Mouse (Mus musculus) CH12.LX (cell line): ENCODE results near the gene Ptx4. TPM values are rescaled to one million over a fixed set of nuclear protein-coding genes. Genes with fewer than 3 reads are reported as not detected.
A peak's percentile ranks its signal among the peaks of the same experiment; 100 is the strongest.

Experiments
- DNase-seq: peaks from one replicate; pipeline ENCODE4 v3.0.0-alpha.2; 2013; ENCODE audit errors: extremely low read depth
- H3K27ac ChIP-seq: 2 replicates; pipeline ENCODE4 v1.5.1; 2012; ENCODE audit warnings: low read depth, mild to moderate bottlenecking, control low read depth, moderate library complexity; ENCODE audit not compliant: insufficient read depth
- H3K27me3 ChIP-seq: replicated peaks from 2 replicates; pipeline ENCODE3; 2012; ENCODE audit warnings: inconsistent platforms
- H3K36me3 ChIP-seq, 2 experiments: replicated peaks in 1 of 2; 2 replicates each; pipeline versions ENCODE3 to v1.6.1; 2012; ENCODE audit warnings: inconsistent platforms in 1 of 2, low read length in 1 of 2, mild to moderate bottlenecking in 1 of 2, mixed read lengths in 1 of 2, moderate library complexity in 1 of 2; ENCODE audit not compliant: control insufficient read depth in 1 of 2, insufficient read depth in 1 of 2
- H3K4me1 ChIP-seq, 2 experiments: 2 replicates each; pipeline ENCODE4 v1.6.1; 2012; ENCODE audit warnings: inconsistent platforms in 1 of 2, moderate library complexity in 1 of 2; ENCODE audit not compliant: insufficient read depth in 2 of 2, control insufficient read depth in 1 of 2
- H3K4me2 ChIP-seq: 2 replicates; pipeline ENCODE4 v1.6.1; 2012; ENCODE audit warnings: low read depth, mild to moderate bottlenecking, control low read depth; ENCODE audit not compliant: poor library complexity, insufficient read depth, severe bottlenecking
- H3K4me3 ChIP-seq, 3 experiments: fragments of 150-350 bp in 1 of 3; sonication (generic) in 1 of 3; replicated peaks in 1 of 3; 2 replicates each; pipeline versions ENCODE3 to v1.5.1; 2011 to 2012; ENCODE audit warnings: low read depth in 2 of 3, low read length in 2 of 3, mild to moderate bottlenecking in 2 of 3, moderate library complexity in 2 of 3, control low read depth in 1 of 3, improper control_type of control experiment in 1 of 3, inconsistent platforms in 1 of 3, mixed read lengths in 1 of 3; ENCODE audit not compliant: poor library complexity in 1 of 3
- H3K79me2 ChIP-seq: replicated peaks from 2 replicates; pipeline ENCODE4 v1.6.1; 2012; ENCODE audit warnings: mild to moderate bottlenecking, moderate library complexity; ENCODE audit not compliant: control insufficient read depth, poor library complexity, insufficient read depth, severe bottlenecking; ENCODE audit errors: extremely low read depth
- H3K9ac ChIP-seq: 2 replicates; pipeline ENCODE4 v1.6.1; 2012; ENCODE audit warnings: low read depth, mild to moderate bottlenecking, control low read depth, moderate library complexity; ENCODE audit not compliant: insufficient read depth
- H3K9me3 ChIP-seq: replicated peaks from 2 replicates; pipeline ENCODE3; 2012; ENCODE audit warnings: low read length, inconsistent platforms, mixed read lengths
- BHLHE40 ChIP-seq: IDR thresholded peaks from 2 replicates; pipeline ENCODE4 v1.6.1; 2011; ENCODE audit warnings: mild to moderate bottlenecking, low read depth, low read length, improper control_type of control experiment
- CTCF ChIP-seq, 2 experiments: IDR thresholded peaks in 1 of 2; conservative IDR thresholded peaks in 1 of 2; 2 replicates each; pipeline ENCODE4 v1.5.1; 2011 to 2012; ENCODE audit warnings: low read depth in 2 of 2, low read length in 2 of 2, improper control_type of control experiment in 1 of 2, inconsistent platforms in 1 of 2, mild to moderate bottlenecking in 1 of 2, moderate library complexity in 1 of 2
- E2F4 ChIP-seq: IDR thresholded peaks from 2 replicates; pipeline ENCODE4 v1.6.1; 2011; ENCODE audit warnings: low read depth, low read length, improper control_type of control experiment; ENCODE audit not compliant: insufficient replicate concordance
- ETS1 ChIP-seq: conservative IDR thresholded peaks from 2 replicates; pipeline ENCODE4 v1.6.1; 2012; ENCODE audit warnings: low read depth, mild to moderate bottlenecking, inconsistent platforms, low read length, improper control_type of control experiment, moderate library complexity
- GABPA ChIP-seq: IDR thresholded peaks from 2 replicates; pipeline ENCODE4 v1.6.1; 2012; ENCODE audit warnings: low read depth, low read length, improper control_type of control experiment, inconsistent platforms; ENCODE audit not compliant: insufficient replicate concordance
- HCFC1 ChIP-seq: IDR thresholded peaks from 2 replicates; pipeline ENCODE4 v1.6.1; 2012; ENCODE audit warnings: low read depth, mild to moderate bottlenecking, inconsistent platforms, low read length, improper control_type of control experiment
- IRF4 ChIP-seq: IDR thresholded peaks from 2 replicates; pipeline ENCODE4 v1.6.1; 2014; ENCODE audit warnings: low read depth, mild to moderate bottlenecking, inconsistent platforms, low read length, improper control_type of control experiment
- KAT2A ChIP-seq: IDR thresholded peaks from 2 replicates; pipeline ENCODE4 v1.6.1; 2012; ENCODE audit warnings: low read length, improper control_type of control experiment, inconsistent platforms; ENCODE audit not compliant: insufficient replicate concordance
- MAFK ChIP-seq: IDR thresholded peaks from 2 replicates; pipeline ENCODE4 v1.6.1; 2011; ENCODE audit warnings: low read length, improper control_type of control experiment; ENCODE audit not compliant: insufficient replicate concordance
- MAX ChIP-seq: IDR thresholded peaks from 2 replicates; pipeline ENCODE4 v1.6.1; 2011; ENCODE audit warnings: low read length, improper control_type of control experiment
- MAZ ChIP-seq: IDR thresholded peaks from 2 replicates; pipeline ENCODE4 v1.6.1; 2012; ENCODE audit warnings: low read depth, mild to moderate bottlenecking, inconsistent platforms, low read length, improper control_type of control experiment, moderate library complexity
- MEF2A ChIP-seq: IDR thresholded peaks from 2 replicates; pipeline ENCODE4 v1.6.1; 2014; ENCODE audit warnings: low read depth, mild to moderate bottlenecking, inconsistent platforms, low read length, improper control_type of control experiment, borderline replicate concordance
- MXI1 ChIP-seq: IDR thresholded peaks from 2 replicates; pipeline ENCODE4 v1.6.1; 2011; ENCODE audit warnings: mild to moderate bottlenecking, low read depth, low read length, improper control_type of control experiment
- MYC ChIP-seq: IDR thresholded peaks from 2 replicates; pipeline ENCODE4 v1.6.1; 2011; ENCODE audit warnings: low read depth, mild to moderate bottlenecking, improper control_type of control experiment, low read length
- PAX5 ChIP-seq: IDR thresholded peaks from 2 replicates; pipeline ENCODE4 v1.6.1; 2012; ENCODE audit warnings: low read length, inconsistent platforms, mixed read lengths
- POLR2A ChIP-seq: IDR thresholded peaks from 2 replicates; pipeline ENCODE4 v1.6.1; 2011; ENCODE audit warnings: low read depth, mild to moderate bottlenecking, improper control_type of control experiment, low read length
- POLR2AphosphoS2 ChIP-seq: IDR thresholded peaks from 2 replicates; pipeline ENCODE4 v1.6.1; 2011; ENCODE audit warnings: low read depth, low read length, improper control_type of control experiment
- RAD21 ChIP-seq: IDR thresholded peaks from 2 replicates; pipeline ENCODE4 v1.6.1; 2011; ENCODE audit warnings: low read depth, mild to moderate bottlenecking, low read length, improper control_type of control experiment, moderate library complexity
- RCOR1 ChIP-seq: conservative IDR thresholded peaks from 2 replicates; pipeline ENCODE4 v1.6.1; 2012; ENCODE audit warnings: low read depth, mild to moderate bottlenecking, inconsistent platforms, low read length, improper control_type of control experiment
- TBP ChIP-seq: conservative IDR thresholded peaks from 2 replicates; pipeline ENCODE4 v1.6.1; 2011; ENCODE audit warnings: low read depth, low read length, improper control_type of control experiment
- TCF12 ChIP-seq: IDR thresholded peaks from 2 replicates; pipeline ENCODE4 v1.6.1; 2014; ENCODE audit warnings: low read depth, mild to moderate bottlenecking, inconsistent platforms, low read length, improper control_type of control experiment
- USF1 ChIP-seq: IDR thresholded peaks from 2 replicates; pipeline ENCODE4 v1.6.1; 2014; ENCODE audit warnings: low read depth, mild to moderate bottlenecking, inconsistent platforms, low read length, improper control_type of control experiment
- USF2 ChIP-seq: conservative IDR thresholded peaks from 2 replicates; pipeline ENCODE4 v1.6.1; 2011; ENCODE audit warnings: low read depth, low read length, improper control_type of control experiment
- ZKSCAN1 ChIP-seq: IDR thresholded peaks from 2 replicates; pipeline ENCODE4 v1.6.1; 2012; ENCODE audit warnings: low read depth, inconsistent platforms, low read length, improper control_type of control experiment, borderline replicate concordance
- dilution Hi-C: fragments of 300-500 bp; cut with MboI; formaldehyde crosslinking; loops from 2 replicates; pipeline ENCODE4 v1.14.3; 2020; ENCODE audit warnings: low sequenced_read_pairs; ENCODE audit not compliant: extremely low pct_unique_long_range_greater_than_20kb, extremely low pct_ligation_motif_present
- in situ Hi-C: fragments of 300-500 bp; cut with MboI; formaldehyde crosslinking; loops from 3 replicates; pipeline ENCODE4 v1.14.3; 2019; ENCODE audit warnings: low sequenced_read_pairs, low pct_ligation_motif_present, low pct_unique_long_range_greater_than_20kb, mixed read lengths
- polyA plus RNA-seq: library from polyadenylated mRNA; unstranded; fragments of >175 nt; gene quantifications from 2 replicates; pipeline ENCODE4 v1.2.1, GENCODE M21; 2012; ENCODE audit warnings: low read depth; ENCODE audit not compliant: insufficient read length
- total RNA-seq, 2 experiments: library from RNA; depleted of rRNA; stranded (reverse); fragments of 300-350 nt in 1 of 2; fragments of >200 nt in 1 of 2; gene quantifications; 2 replicates each; pipeline ENCODE4 v1.2.3; 2012 to 2014

Gene Ptx4
- total and polyA plus RNA-seq, 3 experiments: not detected

GRCm38 (mm10) chr17:25083444-25083931, 37.1 kb upstream of the Ptx4 start, which contains the start of gene Tmem204:
TSS of gene Tmem204 (minus strand) at chr17:25083591.
- in situ Hi-C loops: no loop called here
- no peak within 1 kb of the TSS for H3K4me2 ChIP-seq
- peaks cover 16 to 93% of the 10 kb centered on the region in 2 experiments for H3K36me3 ChIP-seq
- no peaks in the 10 kb centered on the region for H3K9me3 ChIP-seq
- H3K4me1 ChIP-seq: no peaks in the 10 kb centered on the region
- no peak within 1 kb of the TSS for H3K27ac ChIP-seq
- dilution Hi-C loops: no loop called here
- no peak within 1 kb of the TSS for H3K9ac ChIP-seq
- no peaks in the 10 kb centered on the region for H3K27me3 ChIP-seq
- H3K79me2 ChIP-seq: no peaks in the 10 kb centered on the region
- no peak for DNase-seq
- TF ChIP-seq MAX (no peak), ZKSCAN1 (no peak), USF2 (no peak), CTCF (conservative IDR thresholded peaks at IDR 0.05 in 1 of 2, IDR thresholded peaks at IDR 0.05 in 1 of 2; ENCODE audit: low read depth in 2 of 2, low read length in 2 of 2) (peak in 1 of 2 experiments; percentile 25; a peak in 1 of 4 replicates)
- H3K4me3 ChIP-seq: no peak within 1 kb of the TSS

GRCm38 (mm10) chr17:25084835-25085385, 35.6 kb upstream of the Ptx4 start:
- Histone ChIP-seq H3K4me3 (no peak overlapping the region), H3K4me2 (no peak overlapping the region), H3K27ac (no peak overlapping the region), H3K9ac (no peak overlapping the region), H3K4me1 (no peaks in the 10 kb centered on the region), H3K9me3 (no peaks in the 10 kb centered on the region), H3K36me3 (peaks cover 22 to 92% of the 10 kb centered on the region in 2 experiments), H3K27me3 (no peaks in the 10 kb centered on the region), H3K79me2 (no peaks in the 10 kb centered on the region)
- in situ Hi-C loops: no loop called here
- no peak for DNase-seq
- dilution Hi-C loops: no loop called here
- TF ChIP-seq HCFC1 (no peak), IRF4 (no peak), MYC (no peak), PAX5 (no peak), POLR2A (no peak), MXI1 (no peak), TBP (no peak)

DNA sequence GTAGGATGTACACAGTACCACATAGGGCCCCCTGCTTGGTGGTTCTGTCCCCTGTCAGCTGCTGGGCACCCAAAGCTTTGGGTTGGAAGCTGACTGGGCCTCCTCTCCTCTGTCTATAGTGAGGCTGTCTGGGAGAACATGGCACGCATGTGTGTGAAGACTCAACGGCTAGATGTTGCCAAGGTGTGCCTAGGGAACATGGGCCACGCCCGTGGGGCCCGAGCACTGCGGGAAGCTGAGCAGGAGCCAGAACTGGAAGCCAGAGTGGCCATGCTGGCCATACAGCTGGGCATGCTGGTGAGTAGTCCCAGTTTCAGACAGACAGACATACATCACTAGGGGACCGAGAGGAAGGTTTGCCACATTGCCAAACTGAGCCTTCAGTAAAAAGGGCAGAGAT, 33.8 kb upstream of the Ptx4 start:
- Histone ChIP-seq H3K36me3 (peaks cover 22 to 90% of the 10 kb centered on the region in 2 experiments), H3K79me2 (no peaks in the 10 kb centered on the region), H3K4me3 (no peak overlapping the region), H3K27ac (no peak overlapping the region), H3K9ac (no peak overlapping the region), H3K9me3 (no peaks in the 10 kb centered on the region), H3K4me1 (peaks cover 0 to 3% of the 10 kb centered on the region in 2 experiments; a peak in 2 of 4 replicates), H3K4me2 (no peak overlapping the region), H3K27me3 (no peaks in the 10 kb centered on the region)
- no peak for TF ChIP-seq RCOR1
- TF ChIP-seq MEF2A: no peak
- no peak for TF ChIP-seq TCF12
- TF ChIP-seq ETS1: no peak
- TF ChIP-seq MAZ: no peak
- TF ChIP-seq KAT2A: no peak
- TF ChIP-seq MAX: no peak
- no peak for TF ChIP-seq POLR2AphosphoS2
- TF ChIP-seq BHLHE40: no peak
- no peak for TF ChIP-seq GABPA
- no peak for TF ChIP-seq USF1
- no peak for TF ChIP-seq E2F4
- TF ChIP-seq MAFK: no peak
- no peak for TF ChIP-seq RAD21
- TF ChIP-seq POLR2A: no peak
- no peak for TF ChIP-seq PAX5
- in situ Hi-C loops (no loop called here), dilution Hi-C loops (no loop called here)
- DNase-seq: no peak
